In genomic region chr4:134444949-134445348, GRCm38 (mm10) we compare ENCODE assay signal across 15 mouse cellular contexts. TPM values are rescaled to one million over a fixed set of nuclear protein-coding genes. Genes with fewer than 3 reads are reported as not detected.
DNase-seq lines count a peak whose midpoint lies in the region; ATAC-seq lines count a peak whose summit lies in the region.
"Had no signal": no experiment of that assay in that cellular context is flagged by ENCODE, and none has a peak within 500 bp of the region (broad histone marks: within the 10 kb centered on the region; RNA-seq: fewer than 3 reads in every experiment).

No protein-coding gene starts in this region.

- H3K9me3 ChIP-seq in neural tube, embryonic 13.5 days: no peaks in the 10 kb centered on the region
- H3K9me3 ChIP-seq: intestine, embryonic 15.5 days; limb, embryonic 13.5 days had no signal

- H3K27me3 ChIP-seq in neural tube, embryonic 13.5 days: no peaks in the 10 kb centered on the region
- H3K27me3 ChIP-seq: intestine, embryonic 15.5 days had no signal

- H3K27ac ChIP-seq in neural tube, embryonic 13.5 days (replicated peaks): peak overlapping the region; percentile 14; the same call in 1 of the 2 replicates
- H3K27ac ChIP-seq: intestine, embryonic 15.5 days; limb, embryonic 13.5 days had no signal

- no peak for ATAC-seq in neural tube, embryonic 13.5 days (ENCODE audit: low read depth)
- ATAC-seq: intestine, embryonic 15.5 days had no signal

- intact Hi-C loops in left cerebral cortex, postnatal 25 days (cut with DNase I): loop anchor here (1.0 kb wide), 1 partner anchor 15 kb away; no protein-coding TSS in a partner anchor

- H3K4me2 ChIP-seq in neural tube, embryonic 13.5 days: no peak overlapping the region
- H3K4me2 ChIP-seq: intestine, embryonic 15.5 days; limb, embryonic 13.5 days had no signal

- DNase-seq in frontal cortex, adult 2 months (ENCODE audit: extremely low spot score in 1 of 2, low spot score in 1 of 2): peak; percentile 80 to 83
- DNase-seq in frontal cortex, postnatal 14 days (ENCODE audit: low spot score in 2 of 2): no peak
- no peak for DNase-seq in neural tube, embryonic 10.5 days (ENCODE audit: extremely low spot score, low spot score)
- DNase-seq in left cerebral cortex, postnatal 25 days (ENCODE audit: low spot score in 2 of 2): peak; percentile 54 to 94
- no peak for DNase-seq in liver
- DNase-seq in kidney, adult 18-20 months: no peak
- DNase-seq in kidney, adult 11 months: no peak
- DNase-seq: B cell, adult 2 months; cerebellum, adult 2 months; heart, adult 11 months; kidney, postnatal 14 days; lung, adult 18-20 months had no signal

- H3K4me3 ChIP-seq in neural tube, embryonic 13.5 days: no peak overlapping the region
- H3K4me3 ChIP-seq: intestine, embryonic 15.5 days; limb, embryonic 13.5 days had no signal

- H3K9ac ChIP-seq in neural tube, embryonic 13.5 days: no peak overlapping the region
- H3K9ac ChIP-seq: intestine, embryonic 15.5 days; limb, embryonic 13.5 days had no signal

- no peaks in the 10 kb centered on the region for H3K36me3 ChIP-seq in neural tube, embryonic 13.5 days
- H3K36me3 ChIP-seq: intestine, embryonic 15.5 days; limb, embryonic 13.5 days had no signal

- H3K4me1 ChIP-seq in neural tube, embryonic 13.5 days (replicated peaks): peaks cover 17% of the 10 kb centered on the region
- H3K4me1 ChIP-seq: intestine, embryonic 15.5 days had no signal

- 54% methylated on average over 7 of the region's 7 CpGs for WGBS in neural tube, embryonic 13.5 days

RNA-seq across cellular contexts. Expression of gene Stmn1, which starts 23.2 kb away (rescaled TPM):
- 976 and 1,019 TPM in 2 replicates for polyA plus RNA-seq in frontal cortex, adult 2 months (2012; rRNA removed)
- 6,082 and 6,118 TPM in 2 replicates for polyA plus RNA-seq in neural tube, embryonic 13.5 days (2015; fragmentation: Nextera tagmentation; extraction: Ambion mirVana)
- total RNA-seq in left cerebral cortex, postnatal 25 days (2021): 1,000 to 10,000 TPM in 1 of 2 experiments, 100 to 1,000 TPM in 1; 940 to 1,084 TPM

RNA-seq across cellular contexts. Expression of gene Pafah2, which starts 48.8 kb away (rescaled TPM):
- 11.4 and 12.4 TPM in 2 replicates for polyA plus RNA-seq in frontal cortex, adult 2 months (2012; rRNA removed)
- polyA plus RNA-seq in neural tube, embryonic 13.5 days (2015; fragmentation: Nextera tagmentation; extraction: Ambion mirVana): 7.4 and 8.0 TPM in 2 replicates
- 1 to 10 TPM; 5.3 to 9.1 TPM for total RNA-seq in left cerebral cortex, postnatal 25 days (2021)

RNA-seq across cellular contexts. Expression of gene Paqr7, which starts 51.5 kb away (rescaled TPM):
- 60.0 and 65.6 TPM in 2 replicates for polyA plus RNA-seq in frontal cortex, adult 2 months (2012; rRNA removed)
- polyA plus RNA-seq in neural tube, embryonic 13.5 days (2015; fragmentation: Nextera tagmentation; extraction: Ambion mirVana): 19.5 and 23.3 TPM in 2 replicates
- total RNA-seq in left cerebral cortex, postnatal 25 days (2021): 10 to 100 TPM; 61.2 to 63.3 TPM

Comparison
In these comparisons a context has a peak if more than half of its experiments do, and no peak if none do; other contexts are left out.
1. DNase-seq: peak in frontal cortex, adult 2 months (2 of 2) and left cerebral cortex, postnatal 25 days (2 of 2); none in frontal cortex, postnatal 14 days (0 of 2), neural tube, embryonic 10.5 days (single experiment), liver (single experiment), kidney, adult 18-20 months (single experiment) and kidney, adult 11 months (single experiment).